Mouse (Mus musculus) bone marrow, adult 2 months (tissue): ENCODE measurements around the gene Map4.

ENCODE experiments used
- CTCF ChIP-seq: fragments of 200-500 bp; IDR thresholded peaks from 2 replicates; pipeline ENCODE4 v1.5.1; 2011; ENCODE audit warnings: low read length, control low read depth; ENCODE audit not compliant: control insufficient read depth, insufficient read depth
- POLR2A ChIP-seq: fragments of 200-500 bp; IDR thresholded peaks from 2 replicates; pipeline ENCODE4 v1.6.1; 2011; ENCODE audit warnings: low read depth, mild to moderate bottlenecking, control low read depth, low read length, borderline replicate concordance; ENCODE audit not compliant: control insufficient read depth

DNA sequence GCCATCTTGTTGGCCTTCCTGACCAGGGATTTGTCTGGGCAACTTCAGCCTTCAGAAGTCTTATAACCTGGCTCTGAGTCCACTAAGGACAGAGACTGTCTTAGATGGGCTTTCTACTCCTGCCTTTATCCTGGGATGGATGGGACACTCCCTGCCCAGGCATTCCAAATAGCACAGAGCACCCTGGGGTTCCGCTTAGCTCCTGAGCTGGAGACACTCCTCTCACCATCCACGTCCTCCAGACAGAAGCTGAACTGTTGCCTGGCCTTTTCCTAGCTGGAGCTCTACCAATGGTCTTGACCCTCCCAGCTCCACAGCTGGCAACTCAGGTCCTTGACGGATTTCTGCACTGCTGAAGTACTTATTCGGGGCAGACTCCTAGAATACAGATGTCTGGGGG lies 29.0 kb upstream of the Map4 start:
- TF ChIP-seq CTCF (no peak), POLR2A (no peak)
